Mouse (Mus musculus) large intestine, adult 2 months (tissue): ENCODE data around the gene Nxpe3. TPM values are rescaled to one million over a fixed set of nuclear protein-coding genes. Genes with fewer than 3 reads are reported as not detected.
"Not testable (repeated sequence)": the region's sequence is repeated elsewhere in the genome, so short reads cannot be mapped to it uniquely, and the experiment has no call there.

Experiments used
- DNase-seq: peaks from one replicate; pipeline ENCODE4 v3.0.0-alpha.2; 2012; ENCODE audit warnings: low read depth, low spot score
- WGBS: fragments of 180-500 bp; shearing (Covaris S2); methylation state at CpG from one replicate; pipeline ENCODE4 v1.1.7; 2018; 5-methylcytosine and 5-hydroxymethylcytosine counted together
- polyA plus RNA-seq: library from polyadenylated mRNA; depleted of rRNA; stranded (reverse); fragments of >200 nt; gene quantifications from 2 replicates; pipeline ENCODE4 v1.2.3, GENCODE M21; 2012

Nxpe3 gene
- polyA plus RNA-seq, 1 experiment: 1.2 TPM

GRCm38 (mm10) chr16:55838510-55839474 is 56.3 kb downstream of the Nxpe3 start, which contains the start of gene Nfkbiz:
Nfkbiz (minus strand) TSS chr16:55838899.
- under 1% methylated on average over 40 of the region's 40 CpGs for WGBS
- no peak for DNase-seq

GRCm38 (mm10) chr16:55838129-55838509 is 57.0 kb downstream of the Nxpe3 start:
- no peak for DNase-seq
- WGBS: 1% methylated on average over 3 of the region's 3 CpGs

DNA sequence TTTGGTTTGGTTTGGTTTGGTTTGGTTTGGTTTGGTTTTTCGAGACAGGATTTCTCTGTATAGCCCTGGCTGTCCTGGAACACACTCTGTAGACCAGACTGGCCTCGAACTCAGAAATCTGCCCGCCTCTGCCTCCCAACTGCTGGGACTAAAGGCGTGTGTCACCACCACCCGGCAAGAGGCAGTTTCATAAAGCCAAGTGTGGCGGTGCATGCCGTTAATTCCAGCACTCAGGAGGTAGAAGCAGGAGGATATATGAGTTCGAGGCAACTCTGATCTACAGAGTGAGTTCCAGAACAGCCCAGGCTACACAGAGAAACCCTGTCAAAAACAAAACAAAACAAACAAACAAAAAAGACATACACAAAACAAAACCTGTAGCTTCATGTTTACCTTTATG is 57.4 kb downstream of the Nxpe3 start:
- DNase-seq: not testable (repeated sequence)
- WGBS: 87% methylated on average over 8 of the region's 8 CpGs

- DNase-seq: no peak
- 65% methylated on average over 2 of the region's 2 CpGs for WGBS
Observed at GRCm38 (mm10) chr16:55837168-55837567, 57.9 kb downstream of the Nxpe3 start.

- DNase-seq: no peak
Observed at GRCm38 (mm10) chr16:55835798-55836197, 59.3 kb downstream of the Nxpe3 start.

GRCm38 (mm10) chr16:55832617-55833016 is 62.5 kb downstream of the Nxpe3 start:
- WGBS: 40% methylated on average over 8 of the region's 8 CpGs
- no peak for DNase-seq

- no peak for DNase-seq
- 64% methylated on average over 6 of the region's 6 CpGs for WGBS
Observed at GRCm38 (mm10) chr16:55832040-55832439, 63.0 kb downstream of the Nxpe3 start.

DNA sequence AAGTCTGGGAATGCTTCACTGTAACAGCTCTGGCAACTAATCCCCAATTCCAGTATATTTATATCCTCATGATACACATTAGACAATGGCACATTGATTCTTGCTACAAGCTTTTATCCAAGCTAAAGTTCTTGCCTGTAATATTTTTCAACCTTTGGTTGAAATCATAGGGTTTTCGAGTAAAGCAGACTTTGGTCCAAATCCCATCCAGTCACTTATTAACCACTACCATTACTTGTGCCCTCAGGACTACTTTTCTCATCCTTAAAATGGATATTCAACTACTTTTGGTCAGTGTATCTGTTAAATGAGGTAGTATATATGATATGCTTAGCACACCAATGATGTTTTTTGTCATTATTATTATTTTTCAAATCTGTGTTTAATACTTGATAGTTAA is 63.6 kb downstream of the Nxpe3 start:
- DNase-seq: no peak

GRCm38 (mm10) chr16:55823398-55824155 is 71.5 kb downstream of the Nxpe3 start:
- no peak for DNase-seq
- WGBS: 38% methylated on average over 11 of the region's 11 CpGs

More for the DNA sequence above, 63.6 kb downstream of the Nxpe3 start:
- 35% methylated on average over 1 of the region's 1 CpGs for WGBS

- WGBS: 27% methylated on average over 18 of the region's 18 CpGs
- DNase-seq: no peak
Observed at GRCm38 (mm10) chr16:55822741-55823397, 72.2 kb downstream of the Nxpe3 start.

DNA sequence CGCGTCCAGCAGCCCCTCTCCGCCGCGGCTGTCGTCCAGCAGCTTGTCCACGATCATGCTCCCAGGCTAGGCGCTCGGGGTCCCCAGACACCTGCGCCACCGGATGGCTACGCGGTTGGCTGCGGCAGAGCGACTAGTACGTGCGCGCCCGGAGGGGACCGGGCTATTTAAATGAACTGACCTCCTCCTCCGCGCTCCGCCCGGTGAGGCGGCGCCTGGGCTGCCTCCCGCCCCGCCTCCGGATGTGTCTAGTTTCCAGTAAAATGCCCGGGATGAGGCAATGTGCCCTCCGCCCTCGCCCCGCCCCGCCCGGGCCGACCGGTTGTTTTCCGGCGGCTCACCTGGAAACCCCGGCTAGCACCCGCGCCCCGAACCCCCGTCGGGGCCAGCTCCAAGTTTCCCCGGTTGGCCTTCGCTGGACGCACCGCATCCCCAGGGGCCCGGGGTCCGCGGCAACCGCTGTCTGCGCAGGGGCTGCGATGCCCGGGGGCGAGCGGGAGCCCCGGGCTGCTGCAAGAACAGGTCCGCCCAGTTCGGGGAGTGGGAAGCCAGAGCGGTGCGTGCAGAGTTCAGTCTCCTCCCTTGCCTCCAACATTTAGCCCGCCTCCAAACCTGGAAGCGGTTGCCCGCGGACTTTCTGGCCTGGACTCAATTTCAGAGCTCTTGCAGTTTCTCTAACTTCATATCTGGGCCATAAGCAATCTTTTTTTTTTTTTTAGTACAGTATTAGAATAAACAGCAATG is 72.9 kb downstream of the Nxpe3 start:
- DNase-seq: no peak
- 1% methylated on average over 62 of the region's 67 CpGs for WGBS

- WGBS: under 1% methylated on average over 37 of the region's 40 CpGs
- no peak for DNase-seq
Observed at GRCm38 (mm10) chr16:55821571-55821981, 73.5 kb downstream of the Nxpe3 start.

DNA sequence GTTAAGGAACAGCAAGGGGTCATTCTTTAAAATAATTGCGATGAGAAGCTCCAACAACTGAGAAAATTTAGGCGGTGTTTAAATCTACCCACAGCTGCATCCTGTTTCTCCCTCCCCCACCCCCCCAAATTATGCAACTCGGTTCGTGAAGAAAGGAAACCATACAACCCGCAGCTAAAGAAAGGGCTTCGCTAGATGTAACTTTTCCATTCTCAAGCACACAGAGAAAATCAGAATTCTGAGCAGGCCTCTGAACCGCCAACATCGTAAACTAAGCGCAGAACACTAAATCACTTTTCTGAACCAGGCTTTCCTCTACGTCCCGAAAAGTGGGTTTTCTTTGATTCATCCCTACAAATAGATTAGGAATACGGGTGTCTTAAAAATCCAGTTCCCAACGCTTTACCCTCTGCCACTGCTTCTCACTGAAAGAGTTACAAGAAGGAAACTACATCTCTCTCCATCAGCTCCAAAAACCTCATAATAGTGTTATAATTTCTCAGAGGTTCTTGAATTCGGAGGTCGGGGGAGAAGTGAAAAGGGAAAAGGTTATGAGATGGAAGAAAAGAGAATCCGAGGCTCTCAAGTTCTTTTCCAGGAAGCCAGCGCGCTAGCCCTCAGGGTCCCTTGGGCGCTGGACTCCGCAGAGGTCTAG is 74.0 kb downstream of the Nxpe3 start:
- DNase-seq: no peak
- WGBS: 2% methylated on average over 20 of the region's 20 CpGs

- DNase-seq: no peak
- 8% methylated on average over 13 of the region's 13 CpGs for WGBS
Observed at GRCm38 (mm10) chr16:55820161-55820915, 74.7 kb downstream of the Nxpe3 start.

DNA sequence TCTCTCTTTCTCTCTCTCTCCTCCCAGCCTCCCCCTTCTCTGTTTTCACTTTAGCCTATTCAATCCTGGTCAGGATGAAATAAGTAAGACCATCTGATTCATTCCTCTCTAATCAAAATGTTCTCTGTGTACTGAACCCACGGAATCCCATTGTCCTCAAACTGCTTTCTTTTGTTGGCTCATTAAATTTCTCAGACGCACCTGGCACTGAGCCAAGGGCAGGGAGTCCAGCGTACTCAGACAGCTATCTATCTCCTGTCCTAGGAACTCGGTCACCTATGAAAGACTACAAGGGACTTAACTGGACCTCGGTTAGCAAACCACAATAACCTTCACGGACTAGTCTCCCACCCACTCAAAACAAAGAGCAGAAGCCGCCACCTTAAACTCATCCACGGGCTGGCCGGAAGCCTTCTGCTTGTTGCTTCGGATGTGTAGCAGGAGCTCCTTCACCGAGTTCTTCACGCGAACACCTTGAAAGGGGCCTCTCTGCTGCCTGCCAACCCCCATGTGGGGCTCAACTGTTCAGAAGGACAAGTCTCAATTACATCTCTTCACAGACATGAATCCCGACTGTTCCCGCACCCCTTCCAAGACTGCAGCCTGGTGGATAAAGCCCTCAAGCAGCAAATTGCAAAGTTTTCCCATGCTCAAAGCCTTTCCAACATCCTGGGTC is 75.8 kb downstream of the Nxpe3 start:
- no peak for DNase-seq
- WGBS: 14% methylated on average over 15 of the region's 15 CpGs

DNA sequence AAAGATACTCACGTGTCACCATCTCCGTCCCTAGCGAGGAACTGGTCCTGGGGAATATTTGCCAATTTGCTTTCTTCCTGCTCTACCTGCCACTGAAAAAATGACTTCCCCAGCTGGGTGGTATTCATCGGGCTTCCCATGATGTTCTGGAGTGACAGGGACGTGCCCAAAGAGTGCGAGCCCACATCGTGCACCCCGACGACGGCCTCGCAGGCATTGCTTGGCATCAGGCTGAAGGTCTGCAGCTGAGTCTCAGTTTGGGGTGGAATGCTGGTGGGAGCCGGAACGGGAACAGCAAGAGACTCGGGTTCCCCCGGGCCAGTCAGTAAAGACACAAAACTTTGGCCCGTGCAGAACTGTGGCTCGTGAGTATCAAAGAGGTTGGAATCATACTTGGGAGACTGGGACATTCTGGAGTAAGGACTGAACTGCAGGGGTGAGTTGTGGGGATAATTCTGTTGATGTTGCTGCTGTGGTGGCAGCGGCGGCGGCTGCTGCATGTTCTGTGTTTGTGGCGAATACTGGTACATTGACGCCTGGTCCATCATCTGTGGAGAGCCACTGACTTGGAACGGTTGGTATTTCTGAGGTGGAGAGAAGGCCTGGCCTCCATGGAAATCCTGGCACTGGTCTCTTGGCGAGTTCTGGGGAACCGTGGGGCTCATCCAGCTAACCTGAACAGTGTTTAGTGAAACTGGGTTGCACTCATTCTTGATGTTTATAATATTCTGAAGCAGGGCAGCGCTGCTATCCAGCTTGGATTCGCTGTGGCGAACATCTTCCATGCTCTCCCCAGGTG is 77.2 kb downstream of the Nxpe3 start:
- 82% methylated on average over 28 of the region's 28 CpGs for WGBS
- no peak for DNase-seq
